25 mouse cellular contexts compared by ENCODE assay signal in genomic region chr15:75309186-75309585, GRCm38 (mm10). TPM values are rescaled to one million over a fixed set of nuclear protein-coding genes. Genes with fewer than 3 reads are reported as not detected.
"Had no signal": no experiment of that assay in that cellular context is flagged by ENCODE, and none has a peak within 500 bp of the region (broad histone marks: within the 10 kb centered on the region; RNA-seq: fewer than 3 reads in every experiment).

No protein-coding gene starts in this region.

- DNase-seq: lung, adult 2 months; lung, postnatal 14 days; lung, postnatal 36 days; right cerebral cortex, postnatal 14 days; thymus, adult 2 months; thymus, postnatal 25 days; thymus, postnatal 4 days had no signal

- H3K27me3 ChIP-seq: lung, embryonic 15.5 days; megakaryocyte, embryonic 14.5 days; midbrain, embryonic 13.5 days; midbrain, embryonic 15.5 days; neural tube, embryonic 12.5 days; stomach, embryonic 15.5 days had no signal

- H3K4me1 ChIP-seq: lung, embryonic 15.5 days; megakaryocyte, embryonic 14.5 days; midbrain, embryonic 13.5 days; midbrain, embryonic 15.5 days; neural tube, embryonic 12.5 days; stomach, embryonic 15.5 days had no signal

- H3K36me3 ChIP-seq: lung, embryonic 15.5 days; midbrain, embryonic 13.5 days; midbrain, embryonic 15.5 days; neural tube, embryonic 12.5 days; stomach, embryonic 15.5 days had no signal

- H3K4me3 ChIP-seq: lung, embryonic 15.5 days; megakaryocyte, embryonic 14.5 days; midbrain, embryonic 13.5 days; midbrain, embryonic 15.5 days; neural tube, embryonic 12.5 days; stomach, embryonic 15.5 days had no signal

- H3K27ac ChIP-seq: lung, embryonic 15.5 days; macrophage; midbrain, embryonic 13.5 days; midbrain, embryonic 15.5 days; neural tube, embryonic 12.5 days; stomach, embryonic 15.5 days; stomach, postnatal 0 days had no signal

- H3K9ac ChIP-seq: lung, embryonic 15.5 days; midbrain, embryonic 13.5 days; midbrain, embryonic 15.5 days; neural tube, embryonic 12.5 days; stomach, embryonic 15.5 days had no signal

RNA-seq across cellular contexts. Expression of gene Ly6f, which starts 41.0 kb away (rescaled TPM):
- total RNA-seq: megakaryocyte progenitor cell, adult 5-6 weeks; midbrain, postnatal 0 days; monocyte, adult 5-6 weeks; neutrophil, adult 5-6 weeks had no signal
- polyA plus RNA-seq: lung, adult 2 months; lung, embryonic 15.5 days; lung, postnatal 0 days; macrophage; midbrain, embryonic 11.5 days; midbrain, embryonic 13.5 days; midbrain, embryonic 15.5 days; midbrain, postnatal 0 days; neural tube, embryonic 12.5 days; neural tube, embryonic 14.5 days; spleen, adult 2 months; stomach, embryonic 15.5 days; stomach, postnatal 0 days; testis, adult 2 months; thymus, adult 2 months; urinary bladder, adult 2 months had no signal
